Mouse (Mus musculus) embryonic stem cell, embryonic (primary cell): ENCODE measurements at regions not wholly inside any gene's neighbourhood (a gene's known extent, or its start where the extent isn't known, plus 50 kb on each side); places are given as distances from the start of the nearest gene placed in this dataset.
"Not testable (repeated sequence)": the region's sequence is repeated elsewhere in the genome, so short reads cannot be mapped to it uniquely, and the experiment has no call there.

Source experiments
- CTCF ChIA-PET, 4 experiments: fragments of 300-600 bp in 2 of 4; fragments of 350-600 bp in 2 of 4; sonication (Branson Sonifier 250); formaldehyde crosslinking; loops; one replicate each; lab custom pipeline; 2022; ENCODE audit warnings: inconsistent platforms in 2 of 4; lab: Charles Lee
- POLR2A ChIA-PET, 4 experiments: fragments of 300-600 bp in 2 of 4; fragments of 350-600 bp in 2 of 4; sonication (Branson Sonifier 250); formaldehyde crosslinking; loops; one replicate each; lab custom pipeline; 2022; ENCODE audit warnings: antibody characterized with exemption in 4 of 4, inconsistent platforms in 1 of 4; lab: Charles Lee

GRCm38 (mm10) chr1:148249376-148249775 is 1711.7 kb downstream of the Pla2g4a start:
- POLR2A ChIA-PET: no interaction called here
- CTCF ChIA-PET: no interaction called here

GRCm38 (mm10) chr1:148246661-148247060 is 1714.4 kb downstream of the Pla2g4a start:
- ChIA-PET POLR2A (no interaction called here), CTCF (interaction anchor here in 1 of 4 experiments (0.6 kb wide), 1 partner anchor 1744 kb away, joined by 3 read pairs; no protein-coding TSS in a partner anchor)

- CTCF ChIA-PET, POLR2A ChIA-PET: not testable (repeated sequence)
Measured at GRCm38 (mm10) chr1:148227396-148227795, 1732.8 kb downstream of the Brinp3 start.
